Mouse (Mus musculus) MEL (cell line): Measurements from ENCODE around the gene Hnrnpa1. TPM values are rescaled to one million over a fixed set of nuclear protein-coding genes. Genes with fewer than 3 reads are reported as not detected.
A peak's percentile ranks its signal among the peaks of the same experiment; 100 is the strongest.

Experiments
- DNase-seq: peaks from one replicate; pipeline ENCODE4 v3.0.0; 2011; ENCODE audit warnings: low read depth, low spot score
- H3K27ac ChIP-seq: 2 replicates; pipeline ENCODE4 v1.5.1; 2012; ENCODE audit warnings: low read depth, mild to moderate bottlenecking, control low read depth, low read length, moderate library complexity; ENCODE audit not compliant: control insufficient read depth
- H3K27me3 ChIP-seq, 2 experiments: fragments of 150-350 bp in 1 of 2; sonication (generic) in 1 of 2; 2 replicates each; pipeline ENCODE4 v1.6.1; 2012; ENCODE audit warnings: low read length in 2 of 2, mild to moderate bottlenecking in 2 of 2, improper control_type of control experiment in 1 of 2, moderate library complexity in 1 of 2; ENCODE audit not compliant: insufficient read depth in 2 of 2, control insufficient read depth in 1 of 2
- H3K36me3 ChIP-seq, 2 experiments: 2 replicates each; pipeline ENCODE4 v1.6.1; 2012 to 2014; ENCODE audit warnings: low read length in 2 of 2, improper control_type of control experiment in 1 of 2, inconsistent platforms in 1 of 2, mild to moderate bottlenecking in 1 of 2; ENCODE audit not compliant: insufficient read depth in 2 of 2, control insufficient read depth in 1 of 2
- H3K4me1 ChIP-seq, 2 experiments: fragments of 150-350 bp in 1 of 2; sonication (generic) in 1 of 2; 2 replicates each; pipeline ENCODE4 v1.6.1; 2012; ENCODE audit warnings: low read length in 2 of 2, improper control_type of control experiment in 1 of 2, mild to moderate bottlenecking in 1 of 2; ENCODE audit not compliant: insufficient read depth in 2 of 2, control insufficient read depth in 1 of 2
- H3K4me3 ChIP-seq, 2 experiments: fragments of 150-350 bp in 1 of 2; sonication (generic) in 1 of 2; 2 replicates each; pipeline ENCODE4 v1.5.1; 2012; ENCODE audit warnings: low read depth in 2 of 2, low read length in 2 of 2, mild to moderate bottlenecking in 2 of 2, moderate library complexity in 2 of 2, control low read depth in 1 of 2, improper control_type of control experiment in 1 of 2; ENCODE audit not compliant: control insufficient read depth in 1 of 2, insufficient read depth in 1 of 2
- H3K79me2 ChIP-seq: 2 replicates; pipeline ENCODE4 v1.6.1; 2012; ENCODE audit warnings: mild to moderate bottlenecking, low read length, moderate library complexity; ENCODE audit not compliant: control insufficient read depth, poor library complexity, insufficient read depth
- H3K9ac ChIP-seq: 2 replicates; pipeline ENCODE4 v1.6.1; 2012; ENCODE audit warnings: low read depth, mild to moderate bottlenecking, control low read depth, low read length, moderate library complexity; ENCODE audit not compliant: control insufficient read depth, poor library complexity, severe bottlenecking
- H3K9me3 ChIP-seq: fragments of 150-350 bp; sonication (generic); replicated peaks from 2 replicates; pipeline ENCODE4 v1.6.1; 2012; ENCODE audit warnings: mild to moderate bottlenecking, low read length, improper control_type of control experiment, moderate library complexity; ENCODE audit not compliant: insufficient read depth
- BHLHE40 ChIP-seq: IDR thresholded peaks from 2 replicates; pipeline ENCODE4 v1.6.1; 2012; ENCODE audit warnings: low read depth, mild to moderate bottlenecking, inconsistent platforms, low read length, improper control_type of control experiment, borderline replicate concordance
- CTCF ChIP-seq, 3 experiments: IDR thresholded peaks in 2 of 3; conservative IDR thresholded peaks in 1 of 3; 2 replicates each; pipeline ENCODE4 v1.5.1; 2011 to 2012; ENCODE audit warnings: low read length in 3 of 3, low read depth in 2 of 3, mild to moderate bottlenecking in 2 of 3, improper control_type of control experiment in 1 of 3, inconsistent platforms in 1 of 3, mixed read lengths in 1 of 3, moderate library complexity in 1 of 3; ENCODE audit not compliant: control insufficient read depth in 1 of 3, insufficient read depth in 1 of 3, poor library complexity in 1 of 3, severe bottlenecking in 1 of 3
- E2F4 ChIP-seq: IDR thresholded peaks from 2 replicates; pipeline ENCODE4 v1.6.1; 2011; ENCODE audit warnings: low read depth, low read length, improper control_type of control experiment, borderline replicate concordance
- EP300 ChIP-seq, 2 experiments: IDR thresholded peaks; 2 replicates each; pipeline ENCODE4 v1.6.1; 2011; ENCODE audit warnings: improper control_type of control experiment in 2 of 2, low read length in 2 of 2, low read depth in 1 of 2, mild to moderate bottlenecking in 1 of 2
- GABPA ChIP-seq: IDR thresholded peaks from 2 replicates; pipeline ENCODE4 v1.6.1; 2012; ENCODE audit warnings: low read depth, mild to moderate bottlenecking, inconsistent platforms, low read length, improper control_type of control experiment, moderate library complexity
- GATA1 ChIP-seq: IDR thresholded peaks from 2 replicates; pipeline ENCODE4 v1.6.1; 2011; ENCODE audit warnings: low read depth, low read length, improper control_type of control experiment
- MAX ChIP-seq: IDR thresholded peaks from 2 replicates; pipeline ENCODE4 v1.6.1; 2011; ENCODE audit warnings: low read length, improper control_type of control experiment
- MEF2A ChIP-seq: IDR thresholded peaks from 2 replicates; pipeline ENCODE4 v1.6.1; 2014; ENCODE audit warnings: low read depth, mild to moderate bottlenecking, inconsistent platforms, low read length, improper control_type of control experiment; ENCODE audit not compliant: poor library complexity, insufficient replicate concordance, severe bottlenecking; ENCODE audit errors: extremely low read depth
- MYC ChIP-seq: IDR thresholded peaks from 2 replicates; pipeline ENCODE4 v1.6.1; 2011; ENCODE audit warnings: low read depth, mild to moderate bottlenecking, low read length, improper control_type of control experiment, moderate library complexity
- POLR2AphosphoS5 ChIP-seq: IDR thresholded peaks from 2 replicates; pipeline ENCODE4 v1.6.1; 2012; ENCODE audit warnings: low read depth, borderline replicate concordance, mild to moderate bottlenecking, inconsistent platforms, low read length, moderate library complexity, mixed read lengths
- RAD21 ChIP-seq: IDR thresholded peaks from 2 replicates; pipeline ENCODE4 v1.6.1; 2011; ENCODE audit warnings: mild to moderate bottlenecking, low read depth, low read length, improper control_type of control experiment
- RCOR1 ChIP-seq: IDR thresholded peaks from 2 replicates; pipeline ENCODE4 v1.6.1; 2012; ENCODE audit warnings: low read depth, mild to moderate bottlenecking, inconsistent platforms, low read length, improper control_type of control experiment
- SIN3A ChIP-seq: IDR thresholded peaks from 2 replicates; pipeline ENCODE4 v1.6.1; 2012; ENCODE audit warnings: low read length, improper control_type of control experiment, inconsistent platforms
- SMC3 ChIP-seq: IDR thresholded peaks from 2 replicates; pipeline ENCODE4 v1.6.1; 2011; ENCODE audit warnings: low read depth, low read length, improper control_type of control experiment
- TAL1 ChIP-seq: IDR thresholded peaks from 2 replicates; pipeline ENCODE4 v1.6.1; 2012; ENCODE audit warnings: mild to moderate bottlenecking, inconsistent platforms, low read length, moderate library complexity, mixed read lengths
- ZC3H11A ChIP-seq: IDR thresholded peaks from 2 replicates; pipeline ENCODE4 v1.6.1; 2012; ENCODE audit warnings: low read depth, mild to moderate bottlenecking, inconsistent platforms, low read length, improper control_type of control experiment
- ZNF384 ChIP-seq: IDR thresholded peaks from 2 replicates; pipeline ENCODE4 v1.6.1; 2012; ENCODE audit warnings: low read depth, mild to moderate bottlenecking, inconsistent platforms, low read length, improper control_type of control experiment
- polyA plus RNA-seq, 2 experiments: library from polyadenylated mRNA; stranded (reverse) in 1 of 2; unstranded in 1 of 2; fragments of >175 nt in 1 of 2; fragments of >200 nt in 1 of 2; gene quantifications; 2 replicates each; pipeline versions ENCODE4 v1.2.1 to v1.2.4; 2012; ENCODE audit warnings: low replicate concordance in 2 of 2, low read depth in 1 of 2; ENCODE audit not compliant: insufficient read length in 2 of 2, insufficient read depth in 1 of 2, missing spikeins in 1 of 2
- total RNA-seq: library from RNA; depleted of rRNA; stranded (reverse); fragments of 300-350 nt; gene quantifications from 2 replicates; pipeline ENCODE4 v1.2.3, GENCODE M21; 2012

Gene Hnrnpa1
- total and polyA plus RNA-seq, 3 experiments: 322 to 900 TPM; not detected in 1

DNA sequence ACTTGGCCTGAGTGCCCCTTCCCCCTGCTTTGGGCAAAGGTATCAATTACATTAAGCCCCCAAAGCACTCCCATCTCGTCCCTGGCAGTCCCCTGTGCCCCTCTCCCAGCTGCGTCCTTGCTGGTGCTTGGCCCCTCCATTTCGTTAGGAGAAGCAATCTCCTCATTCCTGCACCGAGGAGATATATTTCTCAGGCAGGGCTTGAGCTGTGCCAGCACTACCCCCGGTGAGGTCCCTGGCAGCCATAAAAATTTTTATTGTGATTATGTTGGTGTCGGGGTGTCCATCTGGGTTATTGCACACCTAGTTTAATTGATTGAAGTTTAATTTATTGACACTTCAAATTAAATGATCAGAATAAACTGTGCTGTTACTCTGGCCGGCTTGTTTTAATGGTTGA, 37.7 kb downstream of the Hnrnpa1 start:
- DNase-seq: no peak
- no peak overlapping the region for H3K9ac ChIP-seq
- H3K27ac ChIP-seq: no peak overlapping the region
- peaks cover 2 to 15% of the 10 kb centered on the region in 2 experiments; a peak in 3 of 4 replicates for H3K4me1 ChIP-seq
- TF ChIP-seq MEF2A (no peak), MAX (no peak), BHLHE40 (no peak), ZC3H11A (no peak), CTCF (IDR thresholded peaks at IDR 0.05 in 2 of 3, conservative IDR thresholded peaks at IDR 0.05 in 1 of 3; ENCODE audit: control insufficient read depth in 1 of 3, insufficient read depth in 1 of 3, low read depth in 2 of 3, low read length in 3 of 3, poor library complexity in 1 of 3, severe bottlenecking in 1 of 3) (no peak), SIN3A (no peak), RCOR1 (no peak)
- no peak overlapping the region for H3K4me3 ChIP-seq
- H3K36me3 ChIP-seq: peaks cover 0 to 22% of the 10 kb centered on the region in 2 experiments; a peak in 2 of 4 replicates
- H3K27me3 ChIP-seq: no peaks in the 10 kb centered on the region
- H3K9me3 ChIP-seq: no peaks in the 10 kb centered on the region
- H3K79me2 ChIP-seq: peaks cover 27% of the 10 kb centered on the region

DNA sequence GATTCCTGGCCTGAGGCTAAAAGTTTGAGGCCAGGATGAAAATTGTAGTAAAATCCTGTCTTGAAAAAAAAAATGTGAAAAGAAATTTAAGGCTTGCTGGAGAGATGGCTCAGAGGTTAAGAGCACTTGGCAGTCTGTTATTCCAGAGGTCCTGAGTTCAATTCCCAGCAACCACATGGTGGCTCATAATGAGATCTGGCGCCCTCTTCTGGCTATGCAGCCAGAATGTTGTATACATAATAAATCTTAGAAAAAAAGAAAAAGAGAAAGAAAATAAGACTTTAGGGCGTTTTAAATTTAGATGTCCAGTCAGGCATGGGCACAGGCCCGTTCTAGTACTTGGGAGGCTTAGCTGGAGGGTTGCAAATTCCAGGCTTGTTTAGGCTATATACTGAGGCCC, 39.5 kb downstream of the Hnrnpa1 start:
- TF ChIP-seq RCOR1: no peak
- peak; percentile 49 for TF ChIP-seq SMC3
- 0 out of 2 replicates have a peak, but pooled peaks have one; percentile 67 for TF ChIP-seq MYC
- TF ChIP-seq ZC3H11A: 0 out of 2 replicates have a peak, but pooled peaks have one; percentile 4
- TF ChIP-seq E2F4: no peak
- 0 out of 2 replicates have a peak, but pooled peaks have one; percentile 30 for TF ChIP-seq MAX
- TF ChIP-seq ZNF384: peak; percentile 46; the same call in 1 of the 2 replicates
- peak; percentile 35 to 56 (median 46); a peak in 5 of 6 replicates for TF ChIP-seq CTCF (IDR thresholded peaks at IDR 0.05 in 2 of 3, conservative IDR thresholded peaks at IDR 0.05 in 1 of 3; ENCODE audit: control insufficient read depth in 1 of 3, insufficient read depth in 1 of 3, low read depth in 2 of 3, low read length in 3 of 3, poor library complexity in 1 of 3, severe bottlenecking in 1 of 3)
- peak; percentile 35 for TF ChIP-seq RAD21
- DNase-seq: peak; percentile 57
- H3K9ac ChIP-seq: no peak overlapping the region
- H3K9me3 ChIP-seq: no peaks in the 10 kb centered on the region
- peaks cover 2 to 9% of the 10 kb centered on the region in 2 experiments; a peak in 3 of 4 replicates for H3K4me1 ChIP-seq
- no peak overlapping the region for H3K27ac ChIP-seq
- H3K27me3 ChIP-seq: no peaks in the 10 kb centered on the region
- H3K79me2 ChIP-seq: peaks cover 15% of the 10 kb centered on the region
- H3K36me3 ChIP-seq: peaks cover 0 to 13% of the 10 kb centered on the region in 2 experiments; a peak in 2 of 4 replicates
- no peak overlapping the region for H3K4me3 ChIP-seq

DNA sequence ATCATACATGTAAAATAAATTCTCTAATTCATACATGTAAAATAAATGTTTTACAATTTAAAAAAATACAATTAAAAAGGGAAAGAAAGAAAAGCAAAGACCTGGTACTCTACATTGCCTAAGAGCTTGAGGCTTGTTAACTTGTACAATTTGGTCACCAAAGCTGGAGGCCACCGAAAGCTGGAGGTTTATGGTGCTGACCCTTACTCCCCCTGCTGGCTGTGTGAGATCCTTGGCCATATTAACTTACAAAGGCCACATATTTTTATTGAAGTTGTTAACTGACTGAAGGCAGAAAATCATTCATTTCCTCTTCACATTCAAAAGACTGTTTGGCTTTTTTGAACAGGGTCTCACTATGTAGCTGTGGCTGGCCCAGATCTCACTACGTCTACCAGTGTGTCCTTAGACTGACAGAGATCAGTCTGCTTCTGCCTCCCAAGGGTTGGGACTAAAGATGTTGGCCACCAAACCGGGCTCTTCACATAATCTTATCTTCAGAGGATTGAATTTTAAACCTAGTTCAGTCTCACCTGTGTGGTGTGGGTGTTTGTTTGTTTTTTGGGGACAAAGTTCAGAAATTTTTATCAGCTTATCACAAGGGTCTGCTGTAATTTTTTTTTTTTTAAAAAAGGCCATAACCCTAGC, 40.7 kb downstream of the Hnrnpa1 start:
- peak overlapping the region; percentile 47 for H3K9ac ChIP-seq
- peaks cover 2 to 8% of the 10 kb centered on the region in 2 experiments; a peak in 3 of 4 replicates for H3K4me1 ChIP-seq
- H3K4me3 ChIP-seq: no peak overlapping the region
- peak; percentile 70 for DNase-seq
- H3K79me2 ChIP-seq: peaks cover 11% of the 10 kb centered on the region
- no peaks in the 10 kb centered on the region for H3K27me3 ChIP-seq
- peaks cover 0 to 13% of the 10 kb centered on the region in 2 experiments; a peak in 2 of 4 replicates for H3K36me3 ChIP-seq
- peak overlapping the region; percentile 80 for H3K27ac ChIP-seq
- H3K9me3 ChIP-seq: no peaks in the 10 kb centered on the region
- TF ChIP-seq ZC3H11A: 0 out of 2 replicates have a peak, but pooled peaks have one; percentile 23
- TF ChIP-seq POLR2AphosphoS5: no peak
- TF ChIP-seq GATA1: 0 out of 2 replicates have a peak, but pooled peaks have one; percentile 19
- TF ChIP-seq GABPA: no peak; the same call in 1 of the 2 replicates
- no peak for TF ChIP-seq TAL1
- TF ChIP-seq EP300 (IDR thresholded peaks at IDR 0.05; ENCODE audit: low read depth in 1 of 2, low read length in 2 of 2): peak in 1 of 2 experiments; percentile 10; a peak in 1 of 4 replicates
- TF ChIP-seq ZNF384: peak; percentile 73
- TF ChIP-seq SMC3: peak; percentile 54
- TF ChIP-seq RAD21: peak; percentile 40
- TF ChIP-seq CTCF (IDR thresholded peaks at IDR 0.05 in 2 of 3, conservative IDR thresholded peaks at IDR 0.05 in 1 of 3; ENCODE audit: control insufficient read depth in 1 of 3, insufficient read depth in 1 of 3, low read depth in 2 of 3, low read length in 3 of 3, poor library complexity in 1 of 3, severe bottlenecking in 1 of 3): peak; percentile 44 to 60 (median 48)
